Mouse (Mus musculus) brain, embryonic 14.5 days (tissue): ENCODE data around the gene Samd1.

Experiments
- CTCF ChIP-seq: fragments of 200-500 bp; IDR thresholded peaks from 2 replicates; pipeline ENCODE4 v1.5.1; 2012; ENCODE audit warnings: inconsistent platforms, mild to moderate bottlenecking, moderate library complexity, borderline replicate concordance; ENCODE audit not compliant: insufficient read depth, insufficient read length; ENCODE audit errors: extremely low read depth
- POLR2A ChIP-seq: fragments of 200-500 bp; IDR thresholded peaks from 2 replicates; pipeline ENCODE4 v1.6.1; 2012; ENCODE audit warnings: mild to moderate bottlenecking, inconsistent platforms, borderline replicate concordance; ENCODE audit not compliant: poor library complexity, insufficient read depth, insufficient read length, severe bottlenecking; ENCODE audit errors: extremely low read depth

GRCm38 (mm10) chr8:84012499-84013165, 15.2 kb downstream of the Samd1 start:
- TF ChIP-seq POLR2A (no peak), CTCF (no peak)
